Mouse (Mus musculus): ENCODE data around the gene Tha1.

DNA sequence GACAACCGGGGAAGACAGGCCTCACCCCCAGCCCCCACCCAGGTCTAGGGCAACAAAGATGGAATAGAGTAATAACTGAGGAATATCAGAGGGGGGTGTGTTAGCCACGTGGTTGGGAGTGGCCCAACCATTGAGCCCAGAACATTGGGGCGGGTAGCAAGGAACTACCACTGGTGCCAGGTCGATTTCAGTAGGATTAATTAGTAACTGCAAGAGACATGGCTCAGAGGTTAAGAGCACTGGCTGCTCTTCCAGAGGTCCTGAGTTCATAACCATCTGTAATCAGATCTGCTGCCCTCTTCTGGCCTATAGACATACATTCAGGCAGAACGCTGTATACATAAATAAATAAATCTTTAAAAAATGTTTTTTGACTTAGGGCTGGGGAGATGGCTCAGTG is 26.6 kb downstream of the Tha1 start:
- TF ChIP-seq CTCF (IDR thresholded peaks at IDR 0.05; ENCODE audit: low read depth, low read length) (no peak), GATA2 (IDR thresholded peaks at IDR 0.05; ENCODE audit: borderline replicate concordance, low read depth, low read length) (no peak), TAL1 (conservative IDR thresholded peaks at IDR 0.05; ENCODE audit: low read depth, low read length) (no peak), GATA1 (IDR thresholded peaks at IDR 0.05; ENCODE audit: borderline replicate concordance, low read length) (no peak), POLR2AphosphoS5 (IDR thresholded peaks at IDR 0.05; ENCODE audit: insufficient replicate concordance, low read depth, low read length) (no peak)
